Mouse (Mus musculus) ES-Bruce4 (cell line): ENCODE measurements at regions not wholly inside any gene's neighbourhood (a gene's known extent, or its start where the extent isn't known, plus 50 kb on each side); places are given as distances from the start of the nearest gene placed in this dataset.

Source experiments
- EP300 ChIP-seq: IDR thresholded peaks from 2 replicates; pipeline ENCODE4 v1.6.1; 2011; ENCODE audit warnings: low read depth, low read length; ENCODE audit not compliant: insufficient read depth
- POLR2A ChIP-seq: IDR thresholded peaks from one replicate; pipeline ENCODE4 v1.8.1; 2011; ENCODE audit warnings: low read length; ENCODE audit not compliant: insufficient read depth

- TF ChIP-seq EP300 (no peak), POLR2A (no peak)
These were observed 166.4 kb upstream of the Elac2 start for GRCm38 (mm10) chr11:64812408-64812807.
